Mouse (Mus musculus): ENCODE data around the gene Pcdh9.

GRCm38 (mm10) chr14:93274767-93275166, 615.7 kb downstream of the Pcdh9 start:
- no peak for TF ChIP-seq CTCF (IDR thresholded peaks at IDR 0.05)
- no peak for TF ChIP-seq POLR2A (IDR thresholded peaks at IDR 0.05; ENCODE audit: insufficient read depth, low read depth, low read length)
- no peak for TF ChIP-seq EP300 (IDR thresholded peaks at IDR 0.05; ENCODE audit: insufficient read depth, low read depth, low read length)

Measured in heart, adult 2 months (tissue).